Mouse (Mus musculus): Measurements from ENCODE around the gene Gfod1. TPM values are rescaled to one million over a fixed set of nuclear protein-coding genes. Genes with fewer than 3 reads are reported as not detected.

The Gfod1 gene
- polyA plus RNA-seq, 2 experiments = 1.6 to 2.8 TPM

GRCm38 (mm10) chr13:43286836-43287235 is 17.1 kb downstream of the Gfod1 start:
- H3K4me2 ChIP-seq (replicated peaks; ENCODE audit: low read depth, low read length, severe bottlenecking) = no peak overlapping the region
- 77% methylated on average over 7 of the region's 7 CpGs for WGBS
- no peak overlapping the region for H3K27ac ChIP-seq (replicated peaks; ENCODE audit: low read depth, low read length)
- H3K9me3 ChIP-seq (ENCODE audit: control insufficient read depth, low read length) = no peaks in the 10 kb centered on the region
- TF ChIP-seq POLR2A (IDR thresholded peaks at IDR 0.05; ENCODE audit: borderline replicate concordance, extremely low read depth, insufficient read depth, insufficient read length) = no peak
- ATAC-seq (ENCODE audit: low FRiP score, low read depth) = no peak
- no peak for DNase-seq (ENCODE audit: low spot score)
- no peaks in the 10 kb centered on the region for H3K27me3 ChIP-seq (ENCODE audit: control insufficient read depth, insufficient read depth, low read length)
- no peak overlapping the region for H3K9ac ChIP-seq (ENCODE audit: low read depth, low read length, severe bottlenecking)
- no peak overlapping the region for H3K4me3 ChIP-seq (replicated peaks; ENCODE audit: low read length)
- H3K4me1 ChIP-seq (ENCODE audit: control insufficient read depth, insufficient read depth, low read length) = peaks cover 4% of the 10 kb centered on the region; the same call in 1 of the 2 replicates
- H3K36me3 ChIP-seq (ENCODE audit: control insufficient read depth, insufficient read depth, low read length) = no peaks in the 10 kb centered on the region

- 82% methylated on average over 4 of the region's 4 CpGs for WGBS
Observed at GRCm38 (mm10) chr13:43284711-43285151, 19.2 kb downstream of the Gfod1 start.

GRCm38 (mm10) chr13:43273906-43274305 is 30.1 kb downstream of the Gfod1 start:
- no peaks in the 10 kb centered on the region for H3K4me1 ChIP-seq (ENCODE audit: control insufficient read depth, insufficient read depth, low read length)
- DNase-seq (ENCODE audit: low spot score) = no peak
- no peak overlapping the region for H3K4me2 ChIP-seq (replicated peaks; ENCODE audit: low read depth, low read length, severe bottlenecking)
- WGBS = 89% methylated on average over 14 of the region's 14 CpGs
- ATAC-seq (ENCODE audit: low FRiP score, low read depth) = no peak
- TF ChIP-seq POLR2A (IDR thresholded peaks at IDR 0.05; ENCODE audit: borderline replicate concordance, extremely low read depth, insufficient read depth, insufficient read length) = no peak
- H3K36me3 ChIP-seq (ENCODE audit: control insufficient read depth, insufficient read depth, low read length) = no peaks in the 10 kb centered on the region
- no peaks in the 10 kb centered on the region for H3K9me3 ChIP-seq (ENCODE audit: control insufficient read depth, low read length)
- no peak overlapping the region for H3K27ac ChIP-seq (replicated peaks; ENCODE audit: low read depth, low read length)
- H3K27me3 ChIP-seq (ENCODE audit: control insufficient read depth, insufficient read depth, low read length) = no peaks in the 10 kb centered on the region
- no peak overlapping the region for H3K4me3 ChIP-seq (replicated peaks; ENCODE audit: low read length)
- H3K9ac ChIP-seq (ENCODE audit: low read depth, low read length, severe bottlenecking) = no peak overlapping the region

More at GRCm38 (mm10) chr13:43284711-43285151, 19.2 kb downstream of the Gfod1 start:
- no peak overlapping the region for H3K4me2 ChIP-seq (replicated peaks; ENCODE audit: low read depth, low read length, severe bottlenecking)
- H3K27ac ChIP-seq (replicated peaks; ENCODE audit: low read depth, low read length) = no peak overlapping the region
- no peak overlapping the region for H3K9ac ChIP-seq (ENCODE audit: low read depth, low read length, severe bottlenecking)
- TF ChIP-seq POLR2A (IDR thresholded peaks at IDR 0.05; ENCODE audit: borderline replicate concordance, extremely low read depth, insufficient read depth, insufficient read length) = no peak
- H3K4me1 ChIP-seq (ENCODE audit: control insufficient read depth, insufficient read depth, low read length) = peaks cover 4% of the 10 kb centered on the region; the same call in 1 of the 2 replicates
- no peaks in the 10 kb centered on the region for H3K9me3 ChIP-seq (ENCODE audit: control insufficient read depth, low read length)
- H3K4me3 ChIP-seq (replicated peaks; ENCODE audit: low read length) = no peak overlapping the region
- H3K36me3 ChIP-seq (ENCODE audit: control insufficient read depth, insufficient read depth, low read length) = no peaks in the 10 kb centered on the region
- DNase-seq (ENCODE audit: low spot score) = no peak
- no peak for ATAC-seq (ENCODE audit: low FRiP score, low read depth)
- no peaks in the 10 kb centered on the region for H3K27me3 ChIP-seq (ENCODE audit: control insufficient read depth, insufficient read depth, low read length)

GRCm38 (mm10) chr13:43272303-43273135 is 31.5 kb downstream of the Gfod1 start:
- H3K27me3 ChIP-seq (ENCODE audit: control insufficient read depth, insufficient read depth, low read length) = no peaks in the 10 kb centered on the region
- no peaks in the 10 kb centered on the region for H3K4me1 ChIP-seq (ENCODE audit: control insufficient read depth, insufficient read depth, low read length)
- 80% methylated on average over 13 of the region's 13 CpGs for WGBS
- no peaks in the 10 kb centered on the region for H3K36me3 ChIP-seq (ENCODE audit: control insufficient read depth, insufficient read depth, low read length)
- ATAC-seq (ENCODE audit: low FRiP score, low read depth) (no peak), DNase-seq (ENCODE audit: low spot score) (no peak)
- H3K9ac ChIP-seq (ENCODE audit: low read depth, low read length, severe bottlenecking) = no peak overlapping the region
- no peak overlapping the region for H3K4me2 ChIP-seq (replicated peaks; ENCODE audit: low read depth, low read length, severe bottlenecking)
- H3K27ac ChIP-seq (replicated peaks; ENCODE audit: low read depth, low read length) = no peak overlapping the region
- no peaks in the 10 kb centered on the region for H3K9me3 ChIP-seq (ENCODE audit: control insufficient read depth, low read length)
- H3K4me3 ChIP-seq (replicated peaks; ENCODE audit: low read length) = no peak overlapping the region
- TF ChIP-seq POLR2A (IDR thresholded peaks at IDR 0.05; ENCODE audit: borderline replicate concordance, extremely low read depth, insufficient read depth, insufficient read length) = no peak

- no peak for ATAC-seq (ENCODE audit: low FRiP score, low read depth)
- H3K27ac ChIP-seq (replicated peaks; ENCODE audit: low read depth, low read length) = no peak overlapping the region
Observed at GRCm38 (mm10) chr13:43271481-43271880, 32.5 kb downstream of the Gfod1 start.

More at GRCm38 (mm10) chr13:43271481-43271880, 32.5 kb downstream of the Gfod1 start:
- WGBS = 62% methylated on average over 9 of the region's 9 CpGs
- H3K9ac ChIP-seq (ENCODE audit: low read depth, low read length, severe bottlenecking) = no peak overlapping the region
- no peaks in the 10 kb centered on the region for H3K4me1 ChIP-seq (ENCODE audit: control insufficient read depth, insufficient read depth, low read length)
- no peak for DNase-seq (ENCODE audit: low spot score)
- H3K9me3 ChIP-seq (ENCODE audit: control insufficient read depth, low read length) = no peaks in the 10 kb centered on the region
- H3K4me2 ChIP-seq (replicated peaks; ENCODE audit: low read depth, low read length, severe bottlenecking) = no peak overlapping the region
- H3K36me3 ChIP-seq (ENCODE audit: control insufficient read depth, insufficient read depth, low read length) = no peaks in the 10 kb centered on the region
- H3K4me3 ChIP-seq (replicated peaks; ENCODE audit: low read length) = no peak overlapping the region
- TF ChIP-seq POLR2A (IDR thresholded peaks at IDR 0.05; ENCODE audit: borderline replicate concordance, extremely low read depth, insufficient read depth, insufficient read length) = no peak
- H3K27me3 ChIP-seq (ENCODE audit: control insufficient read depth, insufficient read depth, low read length) = no peaks in the 10 kb centered on the region

Data from limb, embryonic 14.5 days (tissue).